Comparison of ENCODE assay signal across 31 mouse cellular contexts in the genomic region with DNA sequence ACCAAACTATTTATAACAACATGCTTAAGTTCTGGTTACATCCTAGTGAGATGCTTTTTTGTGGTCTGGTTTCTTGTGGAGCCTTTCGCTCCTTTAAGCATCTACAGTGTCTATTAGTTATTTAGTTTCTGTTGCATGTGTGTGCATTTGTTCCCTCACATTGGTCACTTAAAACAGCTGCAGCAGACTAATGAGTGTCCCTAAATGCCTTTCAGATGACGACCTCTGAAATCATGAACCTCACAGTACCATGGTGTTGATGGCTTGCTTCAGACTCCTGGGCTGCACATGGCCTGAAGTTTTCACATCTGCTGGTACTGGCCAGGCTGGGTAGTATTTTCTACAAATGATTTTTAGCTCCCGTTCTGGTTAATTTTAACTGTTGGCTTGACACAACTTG. TPM values are rescaled to one million over a fixed set of nuclear protein-coding genes. Genes with fewer than 3 reads are reported as not detected.
"Had no signal": no experiment of that assay in that cellular context is flagged by ENCODE, and none has a peak within 500 bp of the region (broad histone marks: within the 10 kb centered on the region; RNA-seq: fewer than 3 reads in every experiment).

No protein-coding gene starts in this region.

- H3K27me3 ChIP-seq: limb, embryonic 12.5 days; limb, embryonic 13.5 days; limb, embryonic 15.5 days; liver, embryonic 12.5 days; liver, embryonic 13.5 days; liver, embryonic 15.5 days; lung, embryonic 15.5 days; midbrain, embryonic 12.5 days; midbrain, embryonic 13.5 days; midbrain, embryonic 15.5 days; neural tube, embryonic 12.5 days had no signal

- DNase-seq: left cerebral cortex, postnatal 4 days; liver; liver, embryonic 13.5 days; liver, postnatal 0 days; lung, adult 18-20 months; lung, adult 2 months; lung, embryonic 14.5 days; lung, postnatal 10 days; lung, postnatal 14 days; lung, postnatal 36 days; lung, postnatal 4 days; midbrain, embryonic 14.5 days had no signal

- H3K4me2 ChIP-seq: limb, embryonic 12.5 days; limb, embryonic 13.5 days; limb, embryonic 15.5 days; liver, embryonic 11.5 days; liver, embryonic 12.5 days; liver, embryonic 13.5 days; liver, embryonic 15.5 days; lung, embryonic 14.5 days; lung, embryonic 15.5 days; midbrain, embryonic 11.5 days; midbrain, embryonic 12.5 days; midbrain, embryonic 13.5 days; midbrain, embryonic 15.5 days; neural tube, embryonic 12.5 days had no signal

- H3K36me3 ChIP-seq: limb, embryonic 10.5 days; limb, embryonic 12.5 days; limb, embryonic 13.5 days; limb, embryonic 15.5 days; liver, embryonic 12.5 days; liver, embryonic 13.5 days; liver, embryonic 15.5 days; lung, embryonic 15.5 days; midbrain, embryonic 10.5 days; midbrain, embryonic 12.5 days; midbrain, embryonic 13.5 days; midbrain, embryonic 15.5 days; neural tube, embryonic 12.5 days had no signal

- ATAC-seq: liver, embryonic 12.5 days; liver, postnatal 0 days; lung, postnatal 0 days; midbrain, embryonic 13.5 days; midbrain, embryonic 15.5 days; midbrain, embryonic 16.5 days had no signal

- H3K4me3 ChIP-seq: limb, embryonic 10.5 days; limb, embryonic 12.5 days; limb, embryonic 13.5 days; limb, embryonic 15.5 days; liver, embryonic 12.5 days; liver, embryonic 13.5 days; liver, embryonic 15.5 days; lung, embryonic 15.5 days; megakaryocyte, embryonic 14.5 days; midbrain, embryonic 10.5 days; midbrain, embryonic 12.5 days; midbrain, embryonic 13.5 days; midbrain, embryonic 15.5 days; neural tube, embryonic 12.5 days had no signal

RNA-seq across cellular contexts. Expression of a gene that starts 53.1 kb away (rescaled TPM):
- total RNA-seq: megakaryocyte, adult 5-6 weeks; monocyte, adult 5-6 weeks had no signal
